Mouse (Mus musculus): ENCODE data around the gene Mdh1b.

Gene Mdh1b

DNA sequence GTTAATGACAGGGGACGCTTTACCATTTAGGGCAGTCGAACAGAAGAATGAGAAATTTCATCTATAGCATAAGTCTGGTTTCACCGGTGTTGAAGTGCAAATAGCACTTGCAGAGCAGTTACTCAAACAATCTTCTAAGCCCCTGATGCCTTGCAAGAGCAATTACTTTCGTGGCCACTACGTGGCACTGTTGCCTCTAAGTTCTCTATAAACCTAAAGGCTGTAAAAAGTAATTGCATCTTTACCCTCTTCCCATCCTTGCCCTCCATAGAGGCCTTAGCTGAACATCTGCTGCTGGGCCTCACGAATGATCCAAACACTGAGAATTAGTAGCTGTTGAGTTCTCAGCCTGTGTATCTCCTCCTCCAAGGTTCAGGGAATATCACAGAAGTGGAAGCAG is 72.1 kb downstream of the Mdh1b start:
- peak; percentile 19 for DNase-seq (ENCODE audit: low spot score)

All from spleen, adult 12 weeks (tissue).